Mouse (Mus musculus) adrenal gland, postnatal 10 days (tissue): ENCODE results near the gene Espnl. TPM values are rescaled to one million over a fixed set of nuclear protein-coding genes. Genes with fewer than 3 reads are reported as not detected.

Experiments used
- DNase-seq: peaks from one replicate; pipeline ENCODE4 v3.0.0; 2021; ENCODE audit warnings: mixed read lengths
- total RNA-seq, 2 experiments: library from RNA; stranded (reverse); gene quantifications; 2 replicates each; pipeline ENCODE4 v1.2.3; 2021

Espnl gene
- total RNA-seq, 2 experiments from 2014 or later = 0.09 TPM; not detected in 1

DNA sequence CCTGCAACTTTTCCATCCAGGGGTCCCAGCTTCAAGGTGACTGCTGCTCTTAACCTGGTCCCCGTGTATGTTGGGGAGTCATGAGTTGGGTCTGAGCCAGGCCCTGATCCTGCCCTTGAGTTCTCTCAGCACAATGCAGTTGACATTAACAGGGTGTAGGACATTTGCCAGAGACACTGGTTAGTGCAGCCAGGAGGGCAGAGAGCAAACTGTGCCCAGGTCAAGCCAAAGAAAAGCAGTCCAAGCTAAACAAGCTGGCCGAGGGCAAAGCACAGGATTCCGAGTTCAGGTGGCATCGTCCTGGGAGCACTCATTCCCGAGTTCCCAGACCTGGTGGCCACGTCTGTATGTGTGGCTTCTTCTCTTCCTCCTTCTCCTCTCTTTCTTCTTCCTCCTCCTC lies 4.2 kb upstream of the Espnl start:
- no peak for DNase-seq

DNA sequence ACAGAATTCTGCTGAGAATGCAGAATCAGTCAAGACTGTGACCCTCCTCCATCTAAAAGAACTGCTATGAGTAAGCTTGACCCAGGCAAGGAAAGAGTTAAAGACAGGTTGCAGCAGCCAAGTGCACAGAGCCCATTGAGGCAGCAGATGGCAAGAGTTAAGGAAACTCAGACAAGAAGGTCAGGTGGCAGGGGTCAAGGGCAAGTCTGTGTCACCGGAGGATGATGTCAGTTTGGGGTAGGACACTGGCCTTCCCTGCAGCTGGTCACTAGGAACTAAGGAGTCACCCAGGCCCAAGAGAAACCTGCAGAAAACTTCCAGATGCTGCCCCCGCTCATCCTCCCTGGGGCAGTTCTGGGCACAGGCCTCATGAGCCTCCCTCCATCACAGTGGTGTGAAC lies 2.8 kb downstream of the Espnl start:
- DNase-seq = no peak

DNA sequence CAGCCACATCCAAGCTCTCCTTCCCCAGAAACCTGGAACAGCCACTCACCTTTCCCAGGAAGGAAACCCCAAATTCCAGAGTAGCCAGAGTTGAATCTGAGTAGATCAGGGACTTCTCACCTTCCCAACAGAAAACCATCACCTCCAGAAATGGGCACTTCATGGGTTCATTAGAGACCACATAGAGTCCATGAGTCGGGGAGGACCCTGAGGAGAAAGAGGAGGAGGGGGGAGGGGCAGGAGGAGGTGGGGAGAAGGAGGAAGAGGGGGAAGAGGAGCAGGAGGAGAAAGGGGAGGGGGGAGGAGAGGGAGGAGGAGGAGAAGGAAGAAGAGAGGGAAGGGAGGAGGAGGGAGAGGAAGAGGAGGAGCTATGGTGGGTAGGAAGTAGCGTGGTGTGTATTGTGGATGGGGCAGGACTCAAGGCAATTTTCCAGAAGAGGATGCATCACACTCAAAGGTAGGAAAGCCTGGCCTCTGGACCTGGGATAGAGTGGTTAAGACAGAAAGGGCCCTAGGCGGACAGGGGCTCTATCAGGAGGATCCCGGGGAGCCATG lies 3.7 kb downstream of the Espnl start:
- DNase-seq = no peak

DNA sequence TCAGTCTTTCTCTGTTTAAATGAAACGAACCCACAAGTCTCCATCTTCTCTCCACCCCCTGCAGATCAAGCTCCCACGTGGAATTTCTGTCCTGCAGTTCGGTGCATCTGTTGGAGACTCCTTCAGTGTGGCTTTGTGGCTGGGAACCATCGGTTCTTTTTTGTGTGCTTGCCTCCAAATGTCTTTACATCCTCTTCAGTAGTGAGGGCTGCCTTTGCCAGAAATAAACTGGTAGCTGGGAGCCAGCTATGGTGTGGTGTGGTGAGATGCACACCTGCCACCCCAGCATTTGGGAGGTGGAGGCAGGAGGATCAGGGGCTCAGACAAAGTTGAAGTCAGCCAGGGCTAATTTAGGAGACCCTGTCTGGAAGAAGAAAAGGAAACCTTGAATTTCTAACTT lies 10.2 kb downstream of the Espnl start:
- no peak for DNase-seq

DNA sequence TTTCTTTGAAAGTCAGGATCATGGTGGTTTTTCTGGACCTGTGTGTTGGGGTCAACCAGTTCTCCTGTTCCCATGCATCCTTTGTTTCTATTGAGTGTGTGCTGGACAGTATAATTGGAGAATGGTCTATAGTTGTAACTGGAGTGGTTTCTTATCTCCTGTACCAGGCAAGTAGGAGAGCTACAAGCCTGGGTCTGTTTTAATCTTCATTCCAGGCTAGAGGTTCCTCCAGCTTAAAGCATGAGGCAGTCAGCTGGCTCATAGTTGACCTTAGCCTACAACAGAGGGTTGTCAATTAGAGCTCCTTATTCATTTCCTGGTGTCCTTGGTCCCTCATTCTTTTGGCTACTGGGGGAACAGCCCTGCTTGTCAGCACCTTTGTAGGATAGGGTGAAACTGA lies 11.7 kb downstream of the Espnl start:
- DNase-seq = no peak

DNA sequence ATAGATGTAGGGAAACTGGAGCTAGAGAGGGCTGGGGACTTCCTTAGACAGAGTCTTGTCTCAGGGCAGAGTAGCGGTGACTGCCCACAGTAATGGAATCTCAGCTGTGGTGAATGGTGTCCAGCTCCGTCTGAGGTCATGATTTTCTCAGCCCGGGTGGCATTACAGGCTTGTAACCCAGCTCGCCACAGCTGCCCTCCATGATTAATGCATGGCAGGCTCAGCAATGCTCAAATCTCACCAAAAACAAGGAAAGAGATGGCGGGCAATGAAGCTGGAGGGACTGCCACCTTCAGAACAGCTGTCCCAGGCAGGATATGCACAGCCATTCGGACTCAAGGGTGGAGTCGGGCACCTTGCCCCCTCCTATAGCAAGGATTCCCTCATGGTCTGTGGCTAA lies 15.5 kb downstream of the Espnl start:
- DNase-seq = no peak

DNA sequence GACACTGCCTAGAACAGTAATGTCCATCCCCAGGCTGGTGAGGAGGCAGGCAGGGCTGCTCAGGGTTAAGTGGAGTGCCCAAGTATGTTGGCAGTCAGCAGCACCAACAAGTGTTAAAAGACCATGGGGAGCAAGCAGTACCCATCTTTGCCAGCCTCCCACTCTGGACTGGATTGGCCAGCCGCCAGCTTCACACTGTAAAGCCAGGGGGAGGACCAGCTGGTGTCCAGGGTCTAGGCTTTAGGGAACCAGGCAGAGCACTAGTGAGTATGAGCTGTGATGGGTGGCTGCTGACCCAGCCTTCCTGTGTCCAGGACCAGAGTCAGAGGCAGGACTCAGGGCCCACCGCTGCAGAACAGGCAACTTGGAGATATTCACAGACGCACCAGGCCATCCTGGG lies 22.1 kb downstream of the Espnl start:
- no peak for DNase-seq

DNA sequence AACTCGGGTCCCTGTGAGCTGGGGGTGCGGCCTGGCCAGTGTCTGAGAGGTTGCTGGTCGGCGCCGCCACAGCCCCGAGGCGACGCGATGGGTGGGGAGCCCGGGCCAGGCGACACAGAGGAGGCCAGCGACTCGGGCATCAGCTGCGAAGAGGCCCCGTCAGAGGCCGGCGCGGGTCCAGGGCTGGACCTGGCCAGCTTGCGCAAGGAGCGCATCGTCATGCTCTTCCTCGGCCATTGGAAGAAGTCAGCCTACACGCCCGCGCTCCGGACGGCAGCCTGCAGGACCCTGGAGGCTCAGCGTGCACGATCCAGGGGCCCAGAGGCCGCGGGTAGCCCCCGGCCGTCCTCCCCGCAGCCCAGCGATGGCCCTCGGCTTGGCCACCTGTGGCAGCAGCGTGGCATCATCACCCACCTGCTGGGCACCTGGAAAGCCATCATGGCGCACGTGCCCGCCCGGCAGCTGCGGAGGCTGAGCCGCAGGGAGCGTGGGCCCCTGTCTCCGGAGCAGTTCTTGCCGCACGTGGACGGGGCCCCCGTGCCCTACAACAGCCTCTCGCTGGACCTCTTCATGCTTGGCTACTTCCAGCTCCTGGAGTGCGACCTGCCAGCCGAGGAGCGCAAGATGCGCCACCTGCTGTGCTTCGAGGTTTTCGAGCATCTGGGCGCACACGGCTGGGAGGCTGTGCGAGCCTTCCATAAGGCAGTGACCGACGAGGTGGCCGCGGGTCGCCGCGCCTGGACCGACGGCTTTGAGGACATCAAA lies 23.2 kb downstream of the Espnl start:
- DNase-seq = peak; percentile 47

DNA sequence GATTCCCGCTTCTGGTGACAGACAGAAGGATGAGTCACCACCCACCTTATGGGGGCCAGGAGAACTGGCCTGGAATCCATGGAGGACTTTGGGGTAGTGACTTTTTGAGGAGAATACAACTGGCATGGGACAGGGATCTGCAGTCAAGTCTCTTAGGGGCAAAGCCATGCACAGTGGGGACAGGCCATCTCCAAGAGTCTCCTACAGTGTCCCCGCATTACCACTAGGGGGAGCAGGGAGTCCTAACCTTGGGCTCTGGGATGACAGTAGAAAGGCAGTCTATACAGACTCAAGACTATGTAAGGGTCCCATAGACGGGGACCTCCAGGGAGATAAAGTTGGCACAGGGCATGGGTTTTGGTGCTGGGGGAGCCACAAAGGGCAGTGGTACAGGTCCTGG lies 25.0 kb downstream of the Espnl start:
- peak; percentile 80 for DNase-seq

DNA sequence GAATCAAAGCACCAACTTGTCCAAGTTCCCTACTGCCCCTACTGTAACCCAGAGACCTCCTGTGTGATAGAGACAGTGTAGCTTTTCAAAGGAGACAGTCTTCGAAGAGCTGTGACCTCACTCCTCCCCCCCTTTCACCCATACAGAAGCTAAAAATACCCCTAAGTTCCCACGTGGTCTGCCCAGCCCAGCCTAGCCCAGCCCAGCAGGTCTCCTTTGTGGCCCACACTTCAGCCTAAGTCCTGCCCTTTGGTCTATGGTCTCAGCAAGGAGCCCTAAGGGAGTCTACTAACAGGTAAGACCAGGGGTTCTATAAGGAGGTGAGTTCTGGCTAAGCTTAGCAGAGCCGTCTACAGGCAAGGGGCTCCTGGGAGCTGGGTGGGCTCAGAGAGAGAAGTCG lies 29.0 kb downstream of the Espnl start, which contains the start of gene Klhl30:
Gene Klhl30, plus strand, starts transcription at position 176 of the 400 bp plus-strand sequence.
- DNase-seq = no peak

DNA sequence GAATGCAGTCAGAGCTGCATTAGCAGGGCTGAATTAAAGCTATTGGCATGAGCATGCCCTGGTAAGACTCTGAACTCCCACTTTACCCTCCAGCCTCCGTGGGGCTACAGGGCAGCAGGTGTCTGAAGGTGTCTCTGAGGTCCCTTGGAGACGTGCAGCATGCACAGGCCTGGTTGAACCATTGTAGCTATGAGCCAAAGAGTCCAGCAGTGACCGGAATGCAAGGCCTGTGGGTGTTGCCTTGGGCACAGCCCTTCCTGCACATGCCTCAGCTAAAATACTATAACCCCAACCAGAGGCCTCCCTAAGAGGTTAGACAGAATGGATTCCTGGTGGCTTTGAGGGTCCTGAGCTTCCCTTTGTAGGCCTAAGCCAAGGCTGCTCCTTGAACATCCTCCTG lies 29.4 kb downstream of the Espnl start:
- no peak for DNase-seq

DNA sequence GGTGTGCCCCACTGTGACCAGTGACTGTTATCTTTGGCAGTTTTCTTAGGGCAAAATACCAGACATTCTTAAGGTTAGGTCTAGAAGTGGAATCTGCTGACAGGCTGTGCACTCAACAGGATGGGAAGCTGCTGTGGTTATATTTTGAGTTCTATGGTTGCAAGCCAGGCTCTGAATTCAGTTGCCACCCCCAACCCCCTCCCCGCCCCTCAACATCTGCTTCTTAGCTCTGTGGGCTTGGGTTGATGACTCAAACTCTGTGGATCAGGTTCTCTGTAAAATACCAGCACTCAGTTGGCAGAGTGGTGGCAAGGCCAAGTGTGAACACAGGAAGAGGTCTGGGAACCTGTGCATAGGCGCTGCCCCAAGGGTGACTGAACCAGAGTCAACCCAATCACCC lies 30.4 kb downstream of the Espnl start:
- no peak for DNase-seq

DNA sequence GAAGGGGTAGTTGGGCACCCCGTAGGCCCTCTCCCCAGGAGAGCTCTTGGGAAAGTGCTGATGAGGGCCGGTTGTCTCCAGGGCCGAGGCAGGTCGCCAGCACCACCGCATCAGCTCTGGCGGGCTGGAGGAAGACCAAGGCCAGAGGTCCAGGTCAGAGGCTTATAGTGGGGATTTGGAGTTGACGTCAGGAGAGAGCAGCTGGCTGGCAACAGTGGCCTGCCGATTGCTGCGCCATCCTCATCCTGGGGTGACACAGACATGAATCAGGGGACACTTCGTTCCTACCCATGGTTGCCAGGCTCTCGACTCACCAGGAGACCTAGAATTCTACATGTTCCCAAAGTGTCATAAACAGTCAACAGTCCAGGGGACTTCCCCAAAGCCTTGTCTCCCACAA lies 34.2 kb downstream of the Espnl start:
- no peak for DNase-seq

DNA sequence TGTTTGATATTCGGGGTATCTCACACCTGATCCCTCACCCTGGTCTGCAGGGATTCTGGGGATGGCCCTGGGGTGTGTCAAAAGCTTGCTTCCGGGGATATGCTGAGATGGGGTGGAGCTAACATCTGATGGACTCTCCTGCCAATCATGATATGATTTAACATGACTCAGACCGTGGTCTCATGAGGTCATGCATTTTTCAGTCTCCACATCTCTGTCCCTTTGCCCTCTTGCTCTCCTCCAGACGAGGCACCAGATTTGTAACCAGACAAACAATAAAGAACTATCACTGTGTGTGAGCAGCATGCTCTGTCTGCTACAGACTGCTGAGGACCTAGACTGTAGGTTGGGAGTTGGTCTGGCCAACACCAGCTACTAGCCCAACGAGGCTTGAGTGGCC lies 40.2 kb downstream of the Espnl start:
- no peak for DNase-seq

DNA sequence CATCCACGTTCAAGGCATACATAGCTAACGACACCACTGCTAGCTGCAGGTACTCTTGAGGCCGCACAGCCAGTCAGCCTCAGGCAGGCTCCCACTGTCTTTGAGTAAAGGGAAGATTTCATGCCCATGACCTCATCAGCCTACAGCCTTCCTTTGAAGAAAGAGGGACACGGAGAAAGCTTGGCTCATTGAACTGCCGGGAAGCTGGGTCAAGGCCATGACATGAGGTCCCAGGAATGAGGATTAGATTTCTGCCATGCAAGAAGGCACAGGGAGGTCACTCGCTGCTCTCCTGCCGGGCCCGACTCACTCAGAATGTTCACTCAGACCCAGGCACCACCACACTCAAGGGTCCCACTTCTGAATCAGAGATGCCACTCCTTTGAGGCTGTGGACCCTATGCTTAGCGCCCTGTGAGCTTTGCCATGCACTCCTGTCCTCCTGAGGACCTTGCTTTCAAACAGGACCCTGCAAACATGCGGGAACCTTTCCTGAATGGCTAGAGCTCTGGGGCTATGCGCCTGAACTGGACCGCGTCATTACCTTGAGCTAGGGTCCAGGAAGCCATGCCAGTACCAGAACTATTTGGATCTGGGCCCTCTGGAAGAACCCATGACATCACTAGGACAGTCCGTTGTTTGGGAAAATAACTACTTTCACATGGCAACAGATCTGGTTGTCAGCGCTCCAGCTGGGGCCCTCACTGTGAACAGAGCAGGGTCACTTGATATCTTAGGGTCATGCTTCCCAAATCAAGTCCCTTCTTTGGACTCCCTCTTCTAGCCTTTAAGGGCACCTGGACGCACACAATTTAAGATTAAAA lies 43.2 kb downstream of the Espnl start:
- no peak for DNase-seq

DNA sequence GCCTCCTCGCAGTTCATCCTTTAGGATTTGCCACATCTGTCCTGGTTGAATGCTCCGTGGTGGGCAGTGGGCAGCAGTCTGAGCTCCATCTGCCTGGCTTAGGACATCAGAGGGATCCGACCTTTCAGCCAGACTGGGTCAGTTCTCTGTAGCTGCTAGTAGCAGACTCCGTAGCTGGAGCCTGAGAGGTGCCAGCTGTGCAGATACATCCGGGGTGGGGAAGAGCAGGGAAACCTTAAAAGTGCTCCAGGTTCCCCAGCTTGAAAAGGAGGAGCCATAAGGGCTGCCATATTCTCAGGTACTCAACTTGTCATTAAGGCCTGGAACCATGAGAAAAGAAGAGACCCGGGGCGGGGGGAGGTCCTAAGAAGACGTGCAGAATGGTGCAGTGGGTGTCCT lies 43.9 kb downstream of the Espnl start:
- no peak for DNase-seq

DNA sequence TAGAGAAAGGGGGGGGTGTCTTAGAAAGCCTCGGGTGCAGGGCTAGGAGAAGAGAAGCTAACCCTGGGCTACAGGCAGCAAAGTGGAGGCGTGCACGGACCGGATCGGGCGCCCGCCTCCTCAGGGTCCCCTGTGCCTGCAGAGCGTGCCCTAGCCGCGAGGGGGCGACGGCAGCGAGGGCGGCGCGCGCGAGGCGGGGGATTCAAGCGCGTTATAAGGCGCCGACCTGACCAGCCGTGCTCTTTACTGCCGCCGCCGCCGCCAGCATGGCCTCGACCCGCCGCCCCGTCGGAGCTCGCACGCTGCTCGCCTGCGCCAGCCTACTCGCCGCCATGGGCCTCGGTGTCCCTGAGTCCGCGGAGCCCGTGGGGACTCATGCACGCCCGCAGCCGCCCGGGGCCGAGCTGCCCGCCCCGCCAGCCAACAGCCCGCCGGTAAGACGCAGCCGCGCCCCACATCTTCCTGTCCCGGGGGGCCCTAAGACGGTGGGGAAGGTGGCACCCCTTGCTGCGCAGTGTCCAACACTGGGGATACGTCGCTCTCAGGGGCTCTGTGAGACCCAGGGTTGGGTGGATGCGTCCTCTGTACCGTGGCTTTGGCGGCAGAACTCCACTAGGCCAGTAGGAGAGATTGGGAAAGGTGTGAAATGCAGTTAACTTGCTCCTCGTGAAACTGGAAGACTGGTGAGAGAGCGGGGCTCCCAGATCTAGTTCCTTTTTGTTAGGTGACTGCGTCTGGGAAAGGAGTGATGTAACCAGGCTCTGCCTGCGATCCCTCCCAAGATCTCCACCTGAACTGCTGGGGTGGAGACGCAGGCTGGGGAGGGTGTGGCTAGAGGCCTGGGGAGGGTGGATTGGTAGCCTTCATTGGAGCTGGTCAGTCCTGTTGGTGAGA lies 44.6 kb downstream of the Espnl start, which contains the start of gene Erfe:
Gene Erfe, plus strand, starts transcription at position 216 of the 894 bp plus-strand sequence.
- peak; percentile 86 for DNase-seq

DNA sequence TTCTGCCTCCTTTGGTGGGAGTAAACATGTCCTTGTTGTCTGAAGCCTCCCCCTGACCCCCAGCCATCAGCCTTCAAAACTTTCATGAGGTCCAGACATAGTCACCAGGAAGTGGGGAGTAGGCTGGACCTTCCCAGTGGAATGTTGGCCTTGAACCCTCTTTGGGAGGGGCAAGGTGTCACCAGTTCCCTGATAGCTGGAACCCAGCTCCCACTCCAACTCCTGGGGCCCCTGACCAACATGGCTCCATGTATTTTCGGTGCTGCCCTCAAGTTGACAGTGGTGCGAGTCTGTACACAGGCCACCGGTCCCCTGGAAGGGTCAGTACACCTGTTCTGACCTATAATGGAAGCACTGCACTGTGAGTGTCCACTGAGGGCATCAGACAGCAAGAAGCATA lies 45.4 kb downstream of the Espnl start:
- no peak for DNase-seq

DNA sequence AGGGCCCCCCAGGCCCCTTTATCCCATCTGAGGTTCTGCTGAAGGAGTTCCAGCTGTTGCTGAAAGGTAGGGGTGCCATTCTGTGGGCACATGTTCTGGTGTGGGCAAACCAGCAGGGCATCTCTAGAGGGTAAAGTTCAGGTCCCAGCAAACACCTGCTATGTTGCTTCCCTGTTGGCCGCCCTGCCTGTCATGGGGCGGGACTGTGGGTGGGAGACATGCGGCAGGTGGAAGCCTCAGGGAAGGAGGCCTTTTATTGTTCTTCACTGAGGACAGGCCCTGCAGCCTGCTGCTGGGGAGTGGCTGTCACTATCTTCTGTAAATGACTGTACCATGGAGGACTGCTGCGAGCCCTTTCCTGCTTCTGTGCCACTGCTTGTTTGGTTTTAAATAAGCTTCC lies 47.5 kb downstream of the Espnl start:
- no peak for DNase-seq

DNA sequence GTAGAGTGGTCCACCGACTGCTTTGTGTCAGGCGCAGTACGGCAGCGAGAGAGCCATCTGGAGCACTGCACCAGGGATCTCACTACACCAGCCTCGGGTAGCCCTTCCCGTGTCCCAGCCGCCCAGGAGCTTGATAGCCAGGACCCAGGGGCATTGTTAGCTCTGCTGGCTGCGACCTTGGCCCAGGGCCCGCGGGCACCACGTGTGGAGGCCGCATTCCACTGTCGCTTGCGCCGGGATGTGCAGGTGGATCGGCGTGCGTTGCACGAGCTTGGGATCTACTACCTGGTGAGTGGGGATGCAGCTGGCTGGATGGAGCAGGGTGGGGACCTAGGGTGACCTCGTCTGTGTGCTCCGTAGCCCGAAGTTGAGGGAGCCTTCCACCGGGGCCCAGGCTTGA lies 48.2 kb downstream of the Espnl start:
- DNase-seq = peak; percentile 62

DNA sequence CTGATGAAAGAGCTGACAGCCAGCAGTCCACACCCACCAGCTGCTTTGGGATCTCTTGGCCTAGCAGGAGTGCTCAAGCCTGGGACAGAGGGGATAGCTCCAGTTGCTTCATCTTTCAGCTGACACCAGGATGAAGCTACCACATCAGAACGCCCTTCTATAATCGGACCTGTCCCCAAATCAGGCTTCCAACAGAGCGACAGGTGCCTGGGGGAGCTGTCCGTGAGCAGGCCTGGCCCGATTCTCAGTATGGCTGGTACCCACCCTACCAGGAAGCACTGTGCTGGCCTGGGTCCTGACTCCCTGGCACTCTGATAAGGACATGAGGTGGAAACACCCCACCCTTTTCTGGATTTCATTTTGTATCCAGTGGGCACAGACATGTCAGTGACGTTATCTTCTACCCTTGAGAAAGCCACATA lies 51.5 kb downstream of the Espnl start:
- DNase-seq = no peak

DNA sequence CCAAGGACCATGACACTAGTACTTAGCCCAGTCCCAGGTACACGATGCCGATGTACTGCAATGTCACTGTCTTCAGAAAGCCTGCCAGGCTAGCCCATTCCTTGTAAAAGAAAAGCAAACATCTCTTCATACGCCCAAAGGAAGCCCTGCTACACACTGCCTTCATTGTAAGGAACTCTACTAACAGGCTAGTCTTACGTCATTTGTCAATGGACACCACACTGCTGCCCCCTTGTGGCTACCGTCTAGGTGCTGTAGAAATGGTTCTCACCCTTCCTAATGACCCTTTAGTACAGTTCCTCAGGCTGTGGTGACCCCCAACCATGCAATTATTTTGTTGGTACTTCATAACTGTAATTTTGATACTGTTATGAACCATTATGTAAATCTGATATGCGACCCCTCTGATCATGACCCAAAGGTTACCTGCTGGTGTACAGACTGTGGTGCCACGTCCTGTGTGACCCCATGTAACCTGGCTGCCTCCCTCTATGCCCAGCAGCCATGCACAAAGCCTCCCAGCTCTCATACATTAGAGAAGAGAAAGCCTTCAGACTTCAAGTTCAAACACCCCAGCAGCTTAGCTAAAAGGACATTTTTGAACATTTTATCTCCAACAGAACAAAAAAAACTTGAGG lies 58.7 kb downstream of the Espnl start:
- peak; percentile 88 for DNase-seq
